Mouse (Mus musculus) neural tube, embryonic 14.5 days (tissue): ENCODE measurements at regions not wholly inside any gene's neighbourhood (a gene's known extent, or its start where the extent isn't known, plus 50 kb on each side); places are given as distances from the start of the nearest gene placed in this dataset.
"Not testable (repeated sequence)": the region's sequence is repeated elsewhere in the genome, so short reads cannot be mapped to it uniquely, and the experiment has no call there.

Experiments used
- ATAC-seq: fragments of 200-750 bp; cut with Nextera tagmentation; 2 replicates; pipeline ENCODE4 v1.8.0; 2017; ENCODE audit warnings: low read depth, mild to moderate bottlenecking, moderate TSS enrichment, moderate library complexity
- H3K27ac ChIP-seq: fragments of 300-500 bp; sonication (generic); 2 replicates; pipeline ENCODE4 v1.5.1; 2014; ENCODE audit warnings: low read depth, mild to moderate bottlenecking, control low read depth, low read length, moderate library complexity, mixed read lengths
- H3K27me3 ChIP-seq: fragments of 300-500 bp; sonication (generic); 2 replicates; pipeline ENCODE4 v1.6.1; 2014; ENCODE audit warnings: low read length; ENCODE audit not compliant: control insufficient read depth, insufficient read depth
- H3K36me3 ChIP-seq: fragments of 300-500 bp; sonication (generic); 2 replicates; pipeline ENCODE4 v1.6.1; 2014; ENCODE audit warnings: low read length, mixed read lengths; ENCODE audit not compliant: control insufficient read depth, insufficient read depth
- H3K4me1 ChIP-seq: fragments of 300-500 bp; sonication (generic); 2 replicates; pipeline ENCODE4 v1.6.1; 2014; ENCODE audit warnings: low read length; ENCODE audit not compliant: control insufficient read depth, insufficient read depth
- H3K4me2 ChIP-seq: fragments of 300-500 bp; sonication (generic); 2 replicates; pipeline ENCODE4 v1.6.1; 2014; ENCODE audit warnings: mild to moderate bottlenecking, low read depth, low read length, control low read depth
- H3K4me3 ChIP-seq: fragments of 300-500 bp; sonication (generic); 2 replicates; pipeline ENCODE4 v1.5.1; 2014; ENCODE audit warnings: low read depth, low read length, control low read depth, mixed read lengths
- H3K9ac ChIP-seq: fragments of 300-500 bp; sonication (generic); replicated peaks from 2 replicates; pipeline ENCODE4 v1.6.1; 2014; ENCODE audit warnings: low read depth, mild to moderate bottlenecking, control low read depth, low read length, mixed read lengths
- H3K9me3 ChIP-seq: fragments of 300-500 bp; sonication (generic); 2 replicates; pipeline ENCODE4 v1.6.1; 2016; ENCODE audit warnings: low read length; ENCODE audit not compliant: control insufficient read depth
- WGBS: fragments of 180-500 bp; shearing (Covaris S2); extraction: QIAGEN DNeasy Blood & Tissue Kit; methylation state at CpG from one replicate; pipeline ENCODE4 v1.1.7; 2014; 5-methylcytosine and 5-hydroxymethylcytosine counted together

- no peaks in the 10 kb centered on the region for H3K36me3 ChIP-seq
- WGBS = 64% methylated on average over 4 of the region's 4 CpGs
- ATAC-seq = no peak
- no peaks in the 10 kb centered on the region for H3K4me1 ChIP-seq
- H3K27me3 ChIP-seq = no peaks in the 10 kb centered on the region
- H3K9me3 ChIP-seq = no peaks in the 10 kb centered on the region
- H3K4me2 ChIP-seq = no peak overlapping the region
- no peak overlapping the region for H3K27ac ChIP-seq
- H3K4me3 ChIP-seq = no peak overlapping the region
- H3K9ac ChIP-seq = no peak overlapping the region
Measured at GRCm38 (mm10) chr6:16765354-16765753, 132.9 kb downstream of the Tfec start.

GRCm38 (mm10) chr6:16764707-16765106 is 133.5 kb downstream of the Tfec start:
- Histone ChIP-seq H3K4me2 (no peak overlapping the region), H3K27me3 (no peaks in the 10 kb centered on the region), H3K4me1 (no peaks in the 10 kb centered on the region), H3K4me3 (no peak overlapping the region), H3K9me3 (no peaks in the 10 kb centered on the region), H3K9ac (no peak overlapping the region), H3K36me3 (no peaks in the 10 kb centered on the region), H3K27ac (no peak overlapping the region)
- 79% methylated on average over 5 of the region's 5 CpGs for WGBS
- no peak for ATAC-seq

- not testable (repeated sequence) for H3K4me1 ChIP-seq, H3K27me3 ChIP-seq, H3K36me3 ChIP-seq, H3K27ac ChIP-seq, H3K4me3 ChIP-seq, H3K9me3 ChIP-seq, H3K4me2 ChIP-seq, H3K9ac ChIP-seq
- 41% methylated on average over 1 of the region's 1 CpGs for WGBS
- ATAC-seq = peak; percentile 69; the same call in 1 of the 2 replicates
Measured at GRCm38 (mm10) chr6:16755044-16755443, 143.2 kb downstream of the Tfec start.

DNA sequence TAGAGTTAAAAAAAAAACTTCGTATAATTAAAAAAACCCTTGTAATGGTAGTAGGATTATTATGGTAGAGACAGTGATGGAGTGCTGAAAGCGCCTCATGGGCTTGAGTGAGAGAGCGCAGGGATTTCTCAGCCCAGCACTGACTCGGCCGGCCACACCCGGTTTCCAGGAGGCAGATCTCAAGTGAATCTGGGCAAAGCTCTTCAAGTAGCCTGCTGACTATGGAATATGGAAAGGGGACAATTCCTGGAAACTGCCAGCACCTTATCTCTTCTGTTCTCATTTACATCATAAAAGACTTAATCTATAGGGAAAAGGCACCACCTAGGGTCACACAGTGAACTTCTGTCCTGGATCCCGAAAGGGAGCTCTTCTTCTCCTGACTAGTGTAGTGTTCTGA is 165.1 kb downstream of the Tfec start:
- no peaks in the 10 kb centered on the region for H3K36me3 ChIP-seq
- H3K27ac ChIP-seq = no peak overlapping the region
- ATAC-seq = no peak
- no peak overlapping the region for H3K9ac ChIP-seq
- H3K9me3 ChIP-seq = no peaks in the 10 kb centered on the region
- H3K4me2 ChIP-seq = no peak overlapping the region
- H3K27me3 ChIP-seq = no peaks in the 10 kb centered on the region
- H3K4me1 ChIP-seq = no peaks in the 10 kb centered on the region
- H3K4me3 ChIP-seq = no peak overlapping the region
- 78% methylated on average over 7 of the region's 7 CpGs for WGBS

- H3K9me3 ChIP-seq = no peaks in the 10 kb centered on the region
- no peak overlapping the region for H3K4me3 ChIP-seq
- no peaks in the 10 kb centered on the region for H3K27me3 ChIP-seq
- no peak overlapping the region for H3K9ac ChIP-seq
- H3K27ac ChIP-seq = no peak overlapping the region
- no peaks in the 10 kb centered on the region for H3K36me3 ChIP-seq
- no peak overlapping the region for H3K4me2 ChIP-seq
- H3K4me1 ChIP-seq = no peaks in the 10 kb centered on the region
- no peak for ATAC-seq
- WGBS = 78% methylated on average over 3 of the region's 3 CpGs
Measured at GRCm38 (mm10) chr6:16732095-16732494, 166.1 kb downstream of the Tfec start.

DNA sequence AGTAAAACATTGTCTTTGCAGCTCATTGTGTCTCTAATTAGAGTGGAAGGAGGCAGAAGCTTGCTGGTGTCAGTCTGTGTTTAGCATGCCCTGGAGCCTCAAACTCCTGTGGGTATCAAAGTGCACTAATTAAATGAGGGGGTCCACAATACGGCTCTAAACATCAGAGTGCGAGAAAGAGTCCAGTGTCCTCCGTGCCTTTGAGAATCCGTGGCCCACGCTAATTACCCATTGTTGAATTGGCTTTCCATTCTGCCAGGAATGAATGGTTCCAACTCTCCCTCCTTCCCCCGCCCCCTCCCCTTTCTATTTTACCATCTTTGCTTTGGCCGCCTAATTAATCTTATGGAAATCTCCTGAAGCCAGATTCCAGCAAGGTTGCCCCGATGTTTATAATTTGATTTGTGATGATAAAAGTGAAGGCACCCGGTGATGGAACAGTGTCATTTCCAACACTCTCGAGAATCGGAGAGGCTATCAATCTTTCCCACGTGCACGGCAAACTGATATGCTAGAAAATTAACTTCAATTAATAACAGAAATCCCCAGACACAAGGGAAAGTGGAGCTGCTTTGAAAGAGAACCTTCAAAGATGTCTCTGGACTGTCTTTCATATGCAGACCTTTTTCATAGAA is 170.9 kb downstream of the Tfec start:
- Histone ChIP-seq H3K27ac (no peak overlapping the region), H3K4me2 (peak overlapping the region; percentile 44), H3K9me3 (no peaks in the 10 kb centered on the region), H3K27me3 (no peaks in the 10 kb centered on the region), H3K4me3 (no peak overlapping the region), H3K9ac (no peak overlapping the region), H3K4me1 (no peaks in the 10 kb centered on the region), H3K36me3 (no peaks in the 10 kb centered on the region)
- 8% methylated on average over 13 of the region's 13 CpGs for WGBS
- ATAC-seq = peak; percentile 86; the same call in 1 of the 2 replicates

DNA sequence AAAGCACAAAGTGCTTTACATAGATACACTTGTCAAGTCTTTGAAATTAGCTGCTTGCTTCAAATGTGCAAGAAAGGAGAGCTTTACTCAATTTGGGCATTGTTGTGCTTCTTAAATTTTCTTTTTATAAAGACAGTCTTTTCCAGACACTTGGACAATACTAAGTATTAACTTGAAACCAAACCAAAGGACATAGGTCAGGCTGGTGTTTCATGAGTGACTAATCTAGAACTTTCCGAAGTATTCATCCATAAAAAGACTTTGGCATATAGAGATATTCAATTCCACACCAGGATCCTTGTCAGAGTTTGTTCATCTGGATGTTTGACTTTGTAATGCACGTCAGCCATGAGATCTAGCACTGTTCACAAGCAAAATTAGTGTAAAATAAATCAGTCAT is 173.0 kb downstream of the Tfec start:
- Histone ChIP-seq H3K4me1 (no peaks in the 10 kb centered on the region), H3K9ac (no peak overlapping the region), H3K4me3 (no peak overlapping the region), H3K27me3 (no peaks in the 10 kb centered on the region), H3K36me3 (no peaks in the 10 kb centered on the region), H3K27ac (no peak overlapping the region), H3K9me3 (no peaks in the 10 kb centered on the region), H3K4me2 (no peak overlapping the region)
- WGBS = 89% methylated on average over 2 of the region's 2 CpGs
- no peak for ATAC-seq

- no peak for ATAC-seq
- Histone ChIP-seq H3K36me3 (no peaks in the 10 kb centered on the region), H3K4me1 (no peaks in the 10 kb centered on the region), H3K27me3 (no peaks in the 10 kb centered on the region), H3K9me3 (no peaks in the 10 kb centered on the region), H3K27ac (no peak overlapping the region), H3K4me3 (no peak overlapping the region), H3K4me2 (no peak overlapping the region), H3K9ac (no peak overlapping the region)
- 72% methylated on average over 4 of the region's 4 CpGs for WGBS
Measured at GRCm38 (mm10) chr6:16704496-16704895, 193.7 kb downstream of the Tfec start.

DNA sequence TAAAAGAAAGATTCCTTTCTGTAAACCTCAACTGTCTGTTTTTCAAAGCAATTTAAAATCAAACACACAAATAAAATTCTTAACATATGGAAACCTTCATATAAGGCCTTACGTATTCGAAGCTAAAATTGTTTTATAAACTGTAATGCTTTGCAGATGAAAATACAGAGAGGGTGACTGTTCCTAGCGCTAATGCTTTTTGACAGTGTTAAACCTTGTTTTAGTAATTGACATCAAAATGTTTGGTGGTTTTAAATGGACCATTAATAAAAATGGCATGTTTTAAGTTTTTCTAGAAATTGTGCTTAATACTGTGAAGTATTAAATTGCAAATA is 194.9 kb downstream of the Tfec start:
- Histone ChIP-seq H3K27ac (no peak overlapping the region), H3K9me3 (no peaks in the 10 kb centered on the region), H3K4me3 (no peak overlapping the region), H3K9ac (no peak overlapping the region), H3K4me2 (no peak overlapping the region), H3K27me3 (no peaks in the 10 kb centered on the region), H3K4me1 (no peaks in the 10 kb centered on the region), H3K36me3 (no peaks in the 10 kb centered on the region)
- no peak for ATAC-seq
- 89% methylated on average over 3 of the region's 3 CpGs for WGBS
